Mouse (Mus musculus) lung, embryonic 16.5 days (tissue): Measurements from ENCODE around the gene Cep112. TPM values are rescaled to one million over a fixed set of nuclear protein-coding genes. Genes with fewer than 3 reads are reported as not detected.

ENCODE experiments used
- ATAC-seq: fragments of 200-750 bp; cut with Nextera tagmentation; 2 replicates; pipeline ENCODE4 v1.8.0; 2017; ENCODE audit warnings: low read depth, mild to moderate bottlenecking, moderate library complexity
- H3K27ac ChIP-seq: fragments of 300-500 bp; sonication (generic); 2 replicates; pipeline ENCODE4 v1.5.1; 2014; ENCODE audit warnings: mild to moderate bottlenecking, control low read depth, low read length
- H3K27me3 ChIP-seq: fragments of 300-500 bp; sonication (generic); 2 replicates; pipeline ENCODE4 v1.6.1; 2014; ENCODE audit warnings: low read depth, low read length, mixed read lengths; ENCODE audit not compliant: control insufficient read depth, insufficient read depth
- H3K36me3 ChIP-seq: fragments of 300-500 bp; sonication (generic); 2 replicates; pipeline ENCODE4 v1.6.1; 2014; ENCODE audit warnings: low read length; ENCODE audit not compliant: control insufficient read depth, insufficient read depth
- H3K4me1 ChIP-seq: fragments of 300-500 bp; sonication (generic); replicated peaks from 2 replicates; pipeline ENCODE4 v1.6.1; 2014; ENCODE audit warnings: low read length, mixed read lengths; ENCODE audit not compliant: control insufficient read depth, insufficient read depth
- H3K4me2 ChIP-seq: fragments of 300-500 bp; sonication (generic); 2 replicates; pipeline ENCODE4 v1.6.1; 2014; ENCODE audit warnings: low read depth, low read length, control low read depth
- H3K4me3 ChIP-seq: fragments of 300-500 bp; sonication (generic); 2 replicates; pipeline ENCODE4 v1.5.1; 2014; ENCODE audit warnings: mild to moderate bottlenecking, low read length, control low read depth
- H3K9ac ChIP-seq: fragments of 300-500 bp; sonication (generic); 2 replicates; pipeline ENCODE4 v1.6.1; 2014; ENCODE audit warnings: low read length, control low read depth
- H3K9me3 ChIP-seq: fragments of 300-500 bp; sonication (generic); 2 replicates; pipeline ENCODE4 v1.6.1; 2016; ENCODE audit warnings: low read length; ENCODE audit not compliant: control insufficient read depth
- WGBS: fragments of 180-500 bp; shearing (Covaris S2); extraction: QIAGEN DNeasy Blood & Tissue Kit; methylation state at CpG from one replicate; pipeline ENCODE4 v1.1.7; 2014; 5-methylcytosine and 5-hydroxymethylcytosine counted together
- polyA plus RNA-seq: library from polyadenylated mRNA; unstranded; fragments of >200 nt; fragmentation: Nextera tagmentation; extraction: Ambion mirVana; gene quantifications from 2 replicates; pipeline ENCODE4 v1.2.1, GENCODE M21; 2015

Gene Cep112
- polyA plus RNA-seq, 1 experiment from 2014 or later: 15.4 TPM

DNA sequence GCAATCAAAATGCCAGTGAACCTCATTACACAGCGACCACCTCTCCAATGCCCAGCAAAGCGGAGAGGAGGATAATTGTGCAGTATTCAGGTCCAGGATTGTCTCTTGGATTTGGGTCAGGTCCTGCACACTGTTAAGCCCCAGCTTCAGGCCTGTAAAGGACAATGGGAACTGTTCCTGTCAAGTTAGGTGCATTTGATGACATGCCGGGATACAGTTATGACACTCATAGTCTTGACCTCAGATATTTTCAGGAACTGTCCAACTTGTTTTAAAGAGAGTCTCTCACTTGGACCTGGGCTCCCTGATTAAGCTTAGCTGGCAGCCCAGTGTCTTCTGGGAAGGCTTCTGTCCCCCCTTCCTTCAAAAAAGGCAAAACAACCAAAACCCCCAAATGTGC is 1.1 kb downstream of the Cep112 start:
- Histone ChIP-seq H3K4me3 (peak overlapping the region; percentile 70), H3K4me2 (peak overlapping the region; percentile 82), H3K27me3 (no peaks in the 10 kb centered on the region), H3K4me1 (peaks cover 11% of the 10 kb centered on the region), H3K9me3 (no peaks in the 10 kb centered on the region), H3K9ac (no peak overlapping the region), H3K36me3 (no peaks in the 10 kb centered on the region), H3K27ac (no peak overlapping the region)
- 81% methylated on average over 3 of the region's 3 CpGs for WGBS
- ATAC-seq: no peak

DNA sequence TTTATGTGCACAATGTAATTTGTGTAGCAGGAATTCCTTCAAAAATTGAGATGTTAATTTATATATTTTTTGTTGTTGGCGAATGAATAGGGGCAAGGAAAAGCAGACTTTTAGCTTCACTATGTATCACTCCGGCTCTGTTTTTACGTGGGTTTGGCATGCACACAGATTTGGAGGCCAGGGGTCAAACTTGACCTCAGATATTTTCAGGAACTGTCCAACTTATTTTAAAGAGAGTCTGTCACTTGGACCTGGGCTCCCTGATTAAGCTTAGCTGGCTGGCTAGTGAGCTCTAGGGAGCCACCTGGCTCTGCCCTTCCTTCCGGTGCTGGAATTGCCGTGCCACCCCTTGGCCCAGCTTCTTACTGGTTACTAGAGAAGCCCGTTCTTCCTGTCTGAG is 2.2 kb downstream of the Cep112 start:
- ATAC-seq: no peak
- H3K27ac ChIP-seq: no peak overlapping the region
- H3K36me3 ChIP-seq: no peaks in the 10 kb centered on the region
- H3K9ac ChIP-seq: no peak overlapping the region
- H3K27me3 ChIP-seq: no peaks in the 10 kb centered on the region
- peaks cover 11% of the 10 kb centered on the region for H3K4me1 ChIP-seq
- WGBS: 60% methylated on average over 6 of the region's 6 CpGs
- H3K9me3 ChIP-seq: no peaks in the 10 kb centered on the region
- no peak overlapping the region for H3K4me2 ChIP-seq
- no peak overlapping the region for H3K4me3 ChIP-seq

DNA sequence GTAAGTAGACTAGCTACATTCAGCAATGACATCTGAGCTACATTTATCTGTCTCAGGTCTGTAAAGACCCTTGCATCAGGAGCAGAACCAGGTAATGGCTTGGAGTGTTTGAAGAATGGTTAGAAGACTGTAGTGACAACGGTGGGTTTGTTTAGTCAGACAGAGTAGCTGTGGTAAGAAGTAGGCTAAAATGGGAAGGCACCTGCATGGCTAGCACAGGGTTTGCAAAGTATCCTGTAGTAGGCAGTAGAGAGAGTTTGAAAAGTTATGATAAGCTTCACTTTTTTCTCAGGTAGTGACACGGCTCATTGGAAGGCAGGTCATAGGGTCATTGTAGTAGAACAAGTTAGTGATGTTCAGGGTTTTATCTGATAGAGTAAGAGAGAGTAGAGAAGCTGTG is 4.1 kb downstream of the Cep112 start:
- Histone ChIP-seq H3K4me2 (no peak overlapping the region), H3K36me3 (no peaks in the 10 kb centered on the region), H3K27ac (no peak overlapping the region), H3K4me1 (peaks cover 9% of the 10 kb centered on the region), H3K9me3 (no peaks in the 10 kb centered on the region), H3K27me3 (no peaks in the 10 kb centered on the region), H3K4me3 (no peak overlapping the region), H3K9ac (no peak overlapping the region)
- 50% methylated on average over 2 of the region's 2 CpGs for WGBS
- ATAC-seq: no peak

DNA sequence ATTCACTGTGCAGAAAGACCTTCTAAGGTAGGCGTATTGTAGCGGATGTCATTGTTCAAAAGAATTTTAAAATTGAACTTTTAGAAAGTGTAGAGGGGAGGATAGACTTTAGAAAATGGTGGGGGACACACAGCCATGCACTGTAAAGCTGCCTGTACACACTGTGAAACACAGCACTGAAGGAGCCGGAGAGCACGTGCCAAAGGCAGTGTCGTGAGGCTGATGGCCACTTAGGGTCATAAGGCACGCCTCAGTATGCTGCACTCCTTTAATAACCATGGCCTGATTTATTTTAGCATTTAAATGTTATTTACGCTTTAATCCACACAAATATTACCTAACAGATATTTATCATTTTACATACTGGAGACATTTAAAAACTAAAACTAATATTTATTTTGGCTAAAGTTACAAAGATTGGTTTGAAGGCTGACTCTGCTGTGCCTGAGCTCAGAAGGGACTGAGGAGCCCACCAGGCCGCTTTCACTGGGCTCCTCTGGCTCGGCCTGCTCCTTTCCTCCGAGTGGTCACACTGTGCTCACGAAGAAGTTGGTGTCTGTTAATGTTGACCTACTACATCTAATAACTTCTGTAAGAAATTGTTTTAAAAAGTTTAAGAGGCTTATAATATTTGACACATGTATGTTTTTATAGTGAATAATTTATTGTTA is 19.0 kb downstream of the Cep112 start:
- Histone ChIP-seq H3K9ac (no peak overlapping the region), H3K27ac (no peak overlapping the region), H3K36me3 (peaks cover 6% of the 10 kb centered on the region; the same call in 1 of the 2 replicates), H3K4me1 (no peaks in the 10 kb centered on the region), H3K27me3 (no peaks in the 10 kb centered on the region), H3K4me3 (no peak overlapping the region), H3K9me3 (no peaks in the 10 kb centered on the region), H3K4me2 (no peak overlapping the region)
- ATAC-seq: no peak
- 67% methylated on average over 11 of the region's 11 CpGs for WGBS

DNA sequence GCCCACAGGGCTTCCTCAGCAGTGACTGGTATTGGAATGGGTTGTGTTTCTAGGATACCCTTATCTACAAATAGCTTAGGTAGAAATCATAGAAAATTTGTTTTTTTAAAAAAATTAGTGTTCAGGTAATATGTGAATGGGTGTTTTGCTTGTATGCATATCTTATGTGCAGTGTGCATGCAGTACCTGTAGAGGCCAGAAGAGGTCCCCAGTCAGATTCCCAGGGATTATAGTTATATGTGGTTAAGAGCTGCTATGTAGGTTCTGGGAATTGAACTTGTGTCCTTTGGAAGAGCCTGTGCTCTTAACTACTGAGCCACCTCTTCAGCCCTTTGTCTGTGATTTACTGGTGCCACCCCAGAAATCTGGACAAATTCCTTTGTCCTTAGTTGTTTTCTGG is 22.2 kb downstream of the Cep112 start:
- Histone ChIP-seq H3K9ac (no peak overlapping the region), H3K4me3 (no peak overlapping the region), H3K27me3 (no peaks in the 10 kb centered on the region), H3K4me2 (no peak overlapping the region), H3K36me3 (peaks cover 8% of the 10 kb centered on the region), H3K4me1 (no peaks in the 10 kb centered on the region), H3K9me3 (peaks cover 7% of the 10 kb centered on the region), H3K27ac (no peak overlapping the region)
- no peak for ATAC-seq

DNA sequence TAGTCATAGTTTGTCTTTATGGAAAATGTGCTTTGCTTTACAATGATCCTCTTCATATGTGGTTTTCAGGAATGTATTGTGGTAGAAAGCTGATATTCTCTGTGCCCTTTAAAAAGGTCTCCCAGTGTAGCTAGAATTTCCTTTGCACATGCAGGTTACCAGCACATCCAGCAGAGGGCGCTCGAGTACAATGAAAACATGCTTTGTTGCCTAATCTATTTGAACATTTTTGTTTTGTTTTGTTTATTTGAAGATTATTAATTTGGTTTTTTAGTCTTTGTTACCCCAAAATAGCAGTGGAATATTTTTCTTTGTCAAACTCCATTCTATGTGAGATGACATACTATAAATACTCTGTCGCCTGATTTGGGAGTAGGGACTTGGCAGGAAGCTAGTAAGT is 24.8 kb downstream of the Cep112 start:
- Histone ChIP-seq H3K4me2 (no peak overlapping the region), H3K9me3 (peaks cover 7% of the 10 kb centered on the region), H3K4me3 (no peak overlapping the region), H3K27ac (no peak overlapping the region), H3K4me1 (no peaks in the 10 kb centered on the region), H3K27me3 (no peaks in the 10 kb centered on the region), H3K36me3 (peaks cover 6% of the 10 kb centered on the region; the same call in 1 of the 2 replicates), H3K9ac (no peak overlapping the region)
- WGBS: 21% methylated on average over 3 of the region's 3 CpGs
- no peak for ATAC-seq

DNA sequence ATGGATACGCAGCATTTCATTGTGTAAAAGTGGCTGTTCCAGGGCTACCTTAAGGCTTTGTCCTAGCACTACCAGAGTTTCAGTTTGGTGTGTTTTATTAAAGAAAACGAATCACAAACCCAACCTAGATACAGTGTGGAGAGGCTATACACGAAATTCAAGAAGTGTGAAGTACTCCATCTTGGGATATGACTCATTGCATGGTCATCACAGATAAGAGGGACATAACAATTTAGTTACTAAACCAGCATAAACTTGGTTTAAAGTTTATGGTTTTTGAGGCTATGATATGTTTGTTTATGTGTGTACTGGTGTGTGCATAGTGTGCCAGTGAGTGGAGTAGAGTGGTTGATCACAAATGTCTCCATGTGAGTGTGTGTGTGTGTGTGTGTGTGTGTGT is 34.6 kb downstream of the Cep112 start:
- Histone ChIP-seq H3K4me3 (no peak overlapping the region), H3K9ac (no peak overlapping the region), H3K27me3 (no peaks in the 10 kb centered on the region), H3K9me3 (no peaks in the 10 kb centered on the region), H3K27ac (no peak overlapping the region), H3K4me2 (no peak overlapping the region), H3K4me1 (0 out of 2 replicates have a peak, but pooled peaks cover 2% of the 10 kb centered on the region), H3K36me3 (no peaks in the 10 kb centered on the region)
- ATAC-seq: no peak
- 77% methylated on average over 3 of the region's 3 CpGs for WGBS

DNA sequence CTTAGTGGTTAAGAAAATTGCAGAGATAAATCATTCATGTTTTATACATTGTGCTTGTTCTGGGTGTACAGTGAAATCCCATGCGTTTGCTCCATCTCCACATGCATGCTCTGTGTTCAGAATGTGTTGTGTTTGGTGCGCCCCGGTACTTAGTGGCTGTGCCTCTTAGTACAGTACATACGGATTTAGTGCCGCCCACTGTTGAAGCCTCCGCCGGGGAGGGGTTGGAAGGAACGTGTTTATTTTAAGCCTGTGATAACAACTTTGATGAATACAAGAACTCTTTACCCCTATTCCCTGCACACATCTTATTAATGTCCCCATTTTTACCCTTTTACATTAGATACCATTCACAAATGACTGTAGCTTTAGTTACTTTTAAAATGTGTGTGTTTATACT is 39.1 kb downstream of the Cep112 start:
- H3K9me3 ChIP-seq: no peaks in the 10 kb centered on the region
- H3K27me3 ChIP-seq: no peaks in the 10 kb centered on the region
- ATAC-seq: peak; percentile 57; the same call in 1 of the 2 replicates
- H3K9ac ChIP-seq: no peak overlapping the region
- 37% methylated on average over 8 of the region's 8 CpGs for WGBS
- 0 out of 2 replicates have a peak, but pooled peaks cover 2% of the 10 kb centered on the region for H3K4me1 ChIP-seq
- H3K27ac ChIP-seq: no peak overlapping the region
- H3K36me3 ChIP-seq: no peaks in the 10 kb centered on the region
- no peak overlapping the region for H3K4me2 ChIP-seq
- H3K4me3 ChIP-seq: no peak overlapping the region

DNA sequence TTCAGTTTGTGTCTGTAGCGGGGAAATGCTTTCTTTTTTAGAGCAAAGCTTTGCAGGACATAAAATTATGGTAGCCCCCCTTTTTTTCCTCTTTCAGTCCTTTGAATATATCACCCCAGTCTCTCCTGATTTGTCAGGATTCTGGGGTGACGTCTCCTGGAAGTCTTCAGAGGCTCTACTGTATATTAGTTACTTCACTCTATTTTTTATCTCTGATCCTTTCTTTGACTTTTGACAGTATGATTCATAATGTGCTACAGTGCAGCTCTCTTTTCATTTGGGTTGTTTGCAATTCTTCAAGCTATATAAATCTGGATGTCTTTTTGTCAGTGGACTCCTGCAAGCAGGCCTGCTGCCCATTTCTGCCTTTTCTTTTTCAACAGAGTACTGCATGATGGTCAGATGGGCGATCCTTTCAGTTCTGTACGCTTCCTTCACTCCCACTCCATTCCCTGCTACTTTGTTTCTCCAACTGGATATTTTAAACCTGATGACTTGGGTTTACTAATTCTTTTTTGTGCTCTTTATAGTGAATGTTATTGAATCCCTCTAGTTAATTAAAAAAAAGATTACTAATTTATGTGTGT is 39.8 kb downstream of the Cep112 start:
- H3K27me3 ChIP-seq: no peaks in the 10 kb centered on the region
- no peak overlapping the region for H3K4me2 ChIP-seq
- no peak overlapping the region for H3K9ac ChIP-seq
- H3K9me3 ChIP-seq: no peaks in the 10 kb centered on the region
- H3K4me3 ChIP-seq: no peak overlapping the region
- WGBS: 46% methylated on average over 4 of the region's 4 CpGs
- ATAC-seq: peak; percentile 64; the same call in 1 of the 2 replicates
- 0 out of 2 replicates have a peak, but pooled peaks cover 2% of the 10 kb centered on the region for H3K4me1 ChIP-seq
- no peaks in the 10 kb centered on the region for H3K36me3 ChIP-seq
- H3K27ac ChIP-seq: no peak overlapping the region
